Mouse (Mus musculus) neural tube, embryonic 14.5 days (tissue): Measurements from ENCODE around the gene Brpf3. TPM values are rescaled to one million over a fixed set of nuclear protein-coding genes. Genes with fewer than 3 reads are reported as not detected.
A peak's percentile ranks its signal among the peaks of the same experiment; 100 is the strongest.

Source experiments
- ATAC-seq: fragments of 200-750 bp; cut with Nextera tagmentation; 2 replicates; pipeline ENCODE4 v1.8.0; 2017; ENCODE audit warnings: low read depth, mild to moderate bottlenecking, moderate TSS enrichment, moderate library complexity
- H3K27ac ChIP-seq: fragments of 300-500 bp; sonication (generic); 2 replicates; pipeline ENCODE4 v1.5.1; 2014; ENCODE audit warnings: low read depth, mild to moderate bottlenecking, control low read depth, low read length, moderate library complexity, mixed read lengths
- H3K27me3 ChIP-seq: fragments of 300-500 bp; sonication (generic); 2 replicates; pipeline ENCODE4 v1.6.1; 2014; ENCODE audit warnings: low read length; ENCODE audit not compliant: control insufficient read depth, insufficient read depth
- H3K36me3 ChIP-seq: fragments of 300-500 bp; sonication (generic); 2 replicates; pipeline ENCODE4 v1.6.1; 2014; ENCODE audit warnings: low read length, mixed read lengths; ENCODE audit not compliant: control insufficient read depth, insufficient read depth
- H3K4me1 ChIP-seq: fragments of 300-500 bp; sonication (generic); 2 replicates; pipeline ENCODE4 v1.6.1; 2014; ENCODE audit warnings: low read length; ENCODE audit not compliant: control insufficient read depth, insufficient read depth
- H3K4me2 ChIP-seq: fragments of 300-500 bp; sonication (generic); 2 replicates; pipeline ENCODE4 v1.6.1; 2014; ENCODE audit warnings: mild to moderate bottlenecking, low read depth, low read length, control low read depth
- H3K4me3 ChIP-seq: fragments of 300-500 bp; sonication (generic); 2 replicates; pipeline ENCODE4 v1.5.1; 2014; ENCODE audit warnings: low read depth, low read length, control low read depth, mixed read lengths
- H3K9ac ChIP-seq: fragments of 300-500 bp; sonication (generic); replicated peaks from 2 replicates; pipeline ENCODE4 v1.6.1; 2014; ENCODE audit warnings: low read depth, mild to moderate bottlenecking, control low read depth, low read length, mixed read lengths
- H3K9me3 ChIP-seq: fragments of 300-500 bp; sonication (generic); 2 replicates; pipeline ENCODE4 v1.6.1; 2016; ENCODE audit warnings: low read length; ENCODE audit not compliant: control insufficient read depth
- WGBS: fragments of 180-500 bp; shearing (Covaris S2); extraction: QIAGEN DNeasy Blood & Tissue Kit; methylation state at CpG from one replicate; pipeline ENCODE4 v1.1.7; 2014; 5-methylcytosine and 5-hydroxymethylcytosine counted together
- polyA plus RNA-seq: library from polyadenylated mRNA; unstranded; fragments of >200 nt; fragmentation: Nextera tagmentation; extraction: Ambion mirVana; gene quantifications from 2 replicates; pipeline ENCODE4 v1.2.1, GENCODE M21; 2014

The Brpf3 gene
- polyA plus RNA-seq, 1 experiment from 2014 or later, result 6.9 TPM

- no peak overlapping the region for H3K27ac ChIP-seq
- H3K27me3 ChIP-seq, result no peaks in the 10 kb centered on the region
- H3K4me1 ChIP-seq, result no peaks in the 10 kb centered on the region
- no peaks in the 10 kb centered on the region for H3K36me3 ChIP-seq
- no peak for ATAC-seq
- no peak overlapping the region for H3K9ac ChIP-seq
- H3K4me2 ChIP-seq, result no peak overlapping the region
- H3K4me3 ChIP-seq, result no peak overlapping the region
- H3K9me3 ChIP-seq, result peaks cover 3% of the 10 kb centered on the region; the same call in 1 of the 2 replicates
- 61% methylated on average over 3 of the region's 3 CpGs for WGBS
Measured at GRCm38 (mm10) chr17:28856030-28856429, 55.1 kb downstream of the Brpf3 start.

- Histone ChIP-seq H3K4me2 (no peak within 1 kb of the TSS), H3K36me3 (no peaks in the 10 kb centered on the region), H3K9ac (no peak within 1 kb of the TSS), H3K4me3 (no peak within 1 kb of the TSS), H3K27ac (no peak within 1 kb of the TSS), H3K4me1 (no peaks in the 10 kb centered on the region), H3K27me3 (no peaks in the 10 kb centered on the region), H3K9me3 (peaks cover 3% of the 10 kb centered on the region; the same call in 1 of the 2 replicates)
- no peak for ATAC-seq
- 31% methylated on average over 12 of the region's 12 CpGs for WGBS
Measured at GRCm38 (mm10) chr17:28858205-28858604, 57.3 kb downstream of the Brpf3 start, which contains the start of gene Pnpla1. Gene Pnpla1 (plus strand): TSS chr17:28858411.

GRCm38 (mm10) chr17:28863926-28864325 is 63.0 kb downstream of the Brpf3 start:
- H3K36me3 ChIP-seq, result no peaks in the 10 kb centered on the region
- 76% methylated on average over 7 of the region's 7 CpGs for WGBS
- no peaks in the 10 kb centered on the region for H3K9me3 ChIP-seq
- H3K4me3 ChIP-seq, result no peak overlapping the region
- H3K27me3 ChIP-seq, result no peaks in the 10 kb centered on the region
- H3K27ac ChIP-seq, result no peak overlapping the region
- H3K4me2 ChIP-seq, result no peak overlapping the region
- no peak overlapping the region for H3K9ac ChIP-seq
- ATAC-seq, result no peak
- H3K4me1 ChIP-seq, result no peaks in the 10 kb centered on the region

GRCm38 (mm10) chr17:28864464-28864863 is 63.6 kb downstream of the Brpf3 start:
- Histone ChIP-seq H3K27me3 (no peaks in the 10 kb centered on the region), H3K9ac (no peak overlapping the region)
- ATAC-seq, result no peak

GRCm38 (mm10) chr17:28866921-28867320 is 66.0 kb downstream of the Brpf3 start:
- H3K9ac ChIP-seq, result no peak overlapping the region
- no peak overlapping the region for H3K27ac ChIP-seq
- H3K4me2 ChIP-seq, result no peak overlapping the region
- H3K27me3 ChIP-seq, result no peaks in the 10 kb centered on the region
- H3K4me1 ChIP-seq, result peaks cover 11% of the 10 kb centered on the region
- no peaks in the 10 kb centered on the region for H3K36me3 ChIP-seq
- H3K9me3 ChIP-seq, result no peaks in the 10 kb centered on the region
- no peak for ATAC-seq
- H3K4me3 ChIP-seq, result no peak overlapping the region

More at GRCm38 (mm10) chr17:28864464-28864863, 63.6 kb downstream of the Brpf3 start:
- Histone ChIP-seq H3K27ac (no peak overlapping the region), H3K4me3 (no peak overlapping the region), H3K9me3 (no peaks in the 10 kb centered on the region), H3K4me1 (no peaks in the 10 kb centered on the region), H3K36me3 (no peaks in the 10 kb centered on the region), H3K4me2 (no peak overlapping the region)
- 82% methylated on average over 6 of the region's 6 CpGs for WGBS

- Histone ChIP-seq H3K4me2 (no peak overlapping the region), H3K36me3 (no peaks in the 10 kb centered on the region), H3K9me3 (no peaks in the 10 kb centered on the region), H3K9ac (no peak overlapping the region), H3K27me3 (no peaks in the 10 kb centered on the region), H3K4me1 (peaks cover 11% of the 10 kb centered on the region), H3K4me3 (no peak overlapping the region), H3K27ac (no peak overlapping the region)
- 97% methylated on average over 4 of the region's 4 CpGs for WGBS
- ATAC-seq, result no peak
Measured at GRCm38 (mm10) chr17:28867381-28867780, 66.5 kb downstream of the Brpf3 start.

- Histone ChIP-seq H3K27ac (peak overlapping the region; percentile 71), H3K4me1 (peaks cover 11% of the 10 kb centered on the region), H3K9ac (no peak overlapping the region), H3K36me3 (no peaks in the 10 kb centered on the region), H3K27me3 (no peaks in the 10 kb centered on the region), H3K4me3 (no peak overlapping the region), H3K9me3 (no peaks in the 10 kb centered on the region), H3K4me2 (no peak overlapping the region)
- ATAC-seq, result peak; percentile 96
- WGBS, result 47% methylated on average over 9 of the region's 9 CpGs
Measured at GRCm38 (mm10) chr17:28869412-28870110, 68.7 kb downstream of the Brpf3 start.

GRCm38 (mm10) chr17:28870435-28870834 is 69.5 kb downstream of the Brpf3 start:
- 71% methylated on average over 5 of the region's 5 CpGs for WGBS
- ATAC-seq, result no peak

GRCm38 (mm10) chr17:28871831-28872230 is 70.9 kb downstream of the Brpf3 start:
- no peaks in the 10 kb centered on the region for H3K36me3 ChIP-seq
- ATAC-seq, result no peak
- H3K4me1 ChIP-seq, result peaks cover 11% of the 10 kb centered on the region
- no peak overlapping the region for H3K4me2 ChIP-seq
- H3K9ac ChIP-seq, result no peak overlapping the region
- no peak overlapping the region for H3K27ac ChIP-seq
- no peaks in the 10 kb centered on the region for H3K27me3 ChIP-seq
- no peaks in the 10 kb centered on the region for H3K9me3 ChIP-seq
- H3K4me3 ChIP-seq, result no peak overlapping the region
- WGBS, result 74% methylated on average over 11 of the region's 11 CpGs

More at GRCm38 (mm10) chr17:28870435-28870834, 69.5 kb downstream of the Brpf3 start:
- Histone ChIP-seq H3K9me3 (no peaks in the 10 kb centered on the region), H3K4me3 (no peak overlapping the region), H3K27me3 (no peaks in the 10 kb centered on the region), H3K36me3 (no peaks in the 10 kb centered on the region), H3K27ac (peak overlapping the region; percentile 71), H3K9ac (no peak overlapping the region), H3K4me2 (no peak overlapping the region), H3K4me1 (peaks cover 11% of the 10 kb centered on the region)
